Mouse (Mus musculus) thymus, postnatal 25 days (tissue): ENCODE results near the gene Ube2d3.
"Not testable (repeated sequence)": the region's sequence is repeated elsewhere in the genome, so short reads cannot be mapped to it uniquely, and the experiment has no call there.

ENCODE experiments used
- DNase-seq: peaks from one replicate; pipeline ENCODE4 v3.0.0; 2022

Gene Ube2d3

GRCm38 (mm10) chr3:135497956-135498355 is 60.0 kb downstream of the Ube2d3 start:
- not testable (repeated sequence) for DNase-seq

GRCm38 (mm10) chr3:135498891-135499290 is 60.9 kb downstream of the Ube2d3 start:
- no peak for DNase-seq

- no peak for DNase-seq
Measured at GRCm38 (mm10) chr3:135503160-135503559, 65.2 kb downstream of the Ube2d3 start.

GRCm38 (mm10) chr3:135505369-135505909 is 67.5 kb downstream of the Ube2d3 start:
- peak; percentile 81 for DNase-seq

- DNase-seq, result no peak
Measured at GRCm38 (mm10) chr3:135505916-135506482, 68.0 kb downstream of the Ube2d3 start.

- no peak for DNase-seq
Measured at GRCm38 (mm10) chr3:135507506-135507905, 69.6 kb downstream of the Ube2d3 start.

GRCm38 (mm10) chr3:135508191-135508590 is 70.2 kb downstream of the Ube2d3 start:
- DNase-seq, result no peak

- no peak for DNase-seq
Measured at GRCm38 (mm10) chr3:135510372-135510771, 72.4 kb downstream of the Ube2d3 start.

GRCm38 (mm10) chr3:135511683-135512082 is 73.7 kb downstream of the Ube2d3 start:
- peak; percentile 27 for DNase-seq

- DNase-seq, result peak; percentile 17
Measured at GRCm38 (mm10) chr3:135513270-135513669, 75.3 kb downstream of the Ube2d3 start.

- DNase-seq, result peak; percentile 16
Measured at GRCm38 (mm10) chr3:135513800-135514425, 76.0 kb downstream of the Ube2d3 start.

- DNase-seq, result peak; percentile 38
Measured at GRCm38 (mm10) chr3:135515246-135515645, 77.3 kb downstream of the Ube2d3 start.

GRCm38 (mm10) chr3:135516891-135517290 is 78.9 kb downstream of the Ube2d3 start:
- no peak for DNase-seq
